Mouse (Mus musculus) kidney, embryonic 16.5 days (tissue): ENCODE measurements around the gene Ccdc22. TPM values are rescaled to one million over a fixed set of nuclear protein-coding genes. Genes with fewer than 3 reads are reported as not detected.
A peak's percentile ranks its signal among the peaks of the same experiment; 100 is the strongest.

Experiments
- ATAC-seq: fragments of 200-750 bp; cut with Nextera tagmentation; 2 replicates; pipeline ENCODE4 v1.8.0; 2017; ENCODE audit warnings: moderate TSS enrichment; ENCODE audit not compliant: low FRiP score, low TSS enrichment
- H3K27ac ChIP-seq: fragments of 300-500 bp; sonication (generic); 2 replicates; pipeline ENCODE4 v1.5.1; 2014; ENCODE audit warnings: low read length
- H3K27me3 ChIP-seq: fragments of 300-500 bp; sonication (generic); 2 replicates; pipeline ENCODE4 v1.6.1; 2014; ENCODE audit warnings: low read length, control low read depth, mixed read lengths; ENCODE audit not compliant: insufficient read depth
- H3K36me3 ChIP-seq: fragments of 300-500 bp; sonication (generic); 2 replicates; pipeline ENCODE4 v1.6.1; 2014; ENCODE audit warnings: low read length, control low read depth, mixed read lengths; ENCODE audit not compliant: insufficient read depth
- H3K4me1 ChIP-seq: fragments of 300-500 bp; sonication (generic); 2 replicates; pipeline ENCODE4 v1.6.1; 2014; ENCODE audit warnings: low read length, control low read depth, mixed read lengths; ENCODE audit not compliant: insufficient read depth
- H3K4me2 ChIP-seq: fragments of 300-500 bp; sonication (generic); replicated peaks from 2 replicates; pipeline ENCODE4 v1.6.1; 2014; ENCODE audit warnings: low read depth, low read length
- H3K4me3 ChIP-seq: fragments of 300-500 bp; sonication (generic); 2 replicates; pipeline ENCODE4 v1.5.1; 2014; ENCODE audit warnings: mild to moderate bottlenecking, low read length
- H3K9ac ChIP-seq: fragments of 300-500 bp; sonication (generic); replicated peaks from 2 replicates; pipeline ENCODE4 v1.6.1; 2014; ENCODE audit warnings: low read length
- H3K9me3 ChIP-seq: fragments of 300-500 bp; sonication (generic); 2 replicates; pipeline ENCODE4 v1.6.1; 2016; ENCODE audit warnings: low read length, control low read depth
- WGBS: fragments of 180-500 bp; shearing (Covaris S2); extraction: QIAGEN DNeasy Blood & Tissue Kit; methylation state at CpG from one replicate; pipeline ENCODE4 v1.1.7; 2014; 5-methylcytosine and 5-hydroxymethylcytosine counted together
- polyA plus RNA-seq: library from polyadenylated mRNA; unstranded; fragments of >200 nt; fragmentation: Nextera tagmentation; extraction: Ambion mirVana; gene quantifications from 2 replicates; pipeline ENCODE4 v1.2.1, GENCODE M21; 2015

Gene Ccdc22
- polyA plus RNA-seq, 1 experiment from 2014 or later: 36.6 TPM

DNA sequence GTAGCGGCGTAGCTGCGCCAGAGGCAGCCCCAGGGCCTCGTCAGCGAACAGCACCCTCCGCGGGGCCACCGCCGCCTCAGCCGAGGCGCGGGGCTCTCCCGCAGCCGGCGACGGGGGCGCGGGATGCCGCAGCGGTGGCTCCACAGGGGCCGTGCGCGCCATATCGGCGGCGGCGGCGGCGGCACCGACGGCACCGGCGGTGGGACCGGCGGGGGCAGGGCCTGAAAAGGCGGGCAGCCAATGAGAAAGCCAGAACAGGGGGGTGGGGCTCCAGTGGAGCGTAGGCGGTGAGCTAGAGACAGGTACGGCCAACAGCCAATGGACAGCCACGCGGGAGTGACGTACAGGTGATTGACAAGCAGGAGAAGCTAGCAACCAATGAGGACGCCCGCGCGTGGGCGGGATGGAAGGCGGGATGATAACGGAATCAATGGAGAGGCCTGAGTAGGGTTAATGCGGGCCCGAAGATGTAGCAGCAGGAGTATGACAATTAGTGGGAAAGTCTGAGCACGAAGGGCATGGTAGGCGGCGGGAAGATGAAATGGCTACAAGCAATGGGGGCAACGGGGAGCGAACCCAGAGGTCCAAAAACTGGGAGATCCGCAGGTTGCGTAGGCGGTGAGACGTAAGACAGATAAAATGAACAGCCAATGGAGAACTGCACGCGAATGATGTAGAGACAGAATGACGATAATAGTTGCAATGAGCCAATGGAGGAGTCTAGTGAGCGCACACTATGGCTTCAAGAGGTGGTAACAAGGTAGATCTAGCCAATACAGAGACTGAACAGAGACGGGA, 31.0 kb downstream of the Ccdc22 start, which contains the start of gene Ppp1r3f:
TSS of gene Ppp1r3f (minus strand) at position 197 of the 798 bp plus-strand sequence.
- H3K9me3 ChIP-seq: no peaks in the 10 kb centered on the region; the same call in 1 of the 2 replicates
- H3K4me2 ChIP-seq: peak within 1 kb of the TSS; percentile 67
- no peaks in the 10 kb centered on the region for H3K27me3 ChIP-seq
- ATAC-seq: peak; percentile 99
- 20% methylated on average over 42 of the region's 65 CpGs for WGBS
- H3K36me3 ChIP-seq: no peaks in the 10 kb centered on the region
- H3K9ac ChIP-seq: peak within 1 kb of the TSS; percentile 82
- peak within 1 kb of the TSS; percentile 61 for H3K4me3 ChIP-seq
- peaks cover 24% of the 10 kb centered on the region for H3K4me1 ChIP-seq
- H3K27ac ChIP-seq: peak within 1 kb of the TSS; percentile 73

- Histone ChIP-seq H3K9me3 (no peaks in the 10 kb centered on the region; the same call in 1 of the 2 replicates), H3K36me3 (no peaks in the 10 kb centered on the region), H3K4me2 (peak within 1 kb of the TSS; percentile 67), H3K9ac (peak within 1 kb of the TSS; percentile 82), H3K4me1 (peaks cover 24% of the 10 kb centered on the region), H3K27ac (peak within 1 kb of the TSS; percentile 73), H3K4me3 (peak within 1 kb of the TSS; percentile 61), H3K27me3 (no peaks in the 10 kb centered on the region)
- 40% methylated on average over 47 of the region's 72 CpGs for WGBS
- peak; percentile 29 for ATAC-seq
Measured at GRCm38 (mm10) chrX:7573176-7574086, 31.9 kb downstream of the Ccdc22 start, which contains the start of gene Foxp3. TSS of gene Foxp3 (plus strand) at chrX:7573644.

- H3K27me3 ChIP-seq: no peaks in the 10 kb centered on the region
- ATAC-seq: no peak
- no peaks in the 10 kb centered on the region; the same call in 1 of the 2 replicates for H3K9me3 ChIP-seq
- H3K27ac ChIP-seq: no peak overlapping the region
- H3K4me2 ChIP-seq: peak overlapping the region; percentile 67
- no peak overlapping the region for H3K4me3 ChIP-seq
- no peak overlapping the region for H3K9ac ChIP-seq
- peaks cover 24% of the 10 kb centered on the region for H3K4me1 ChIP-seq
- 82% methylated on average over 10 of the region's 10 CpGs for WGBS
- H3K36me3 ChIP-seq: no peaks in the 10 kb centered on the region
Measured at GRCm38 (mm10) chrX:7572466-7572865, 32.9 kb downstream of the Ccdc22 start.

DNA sequence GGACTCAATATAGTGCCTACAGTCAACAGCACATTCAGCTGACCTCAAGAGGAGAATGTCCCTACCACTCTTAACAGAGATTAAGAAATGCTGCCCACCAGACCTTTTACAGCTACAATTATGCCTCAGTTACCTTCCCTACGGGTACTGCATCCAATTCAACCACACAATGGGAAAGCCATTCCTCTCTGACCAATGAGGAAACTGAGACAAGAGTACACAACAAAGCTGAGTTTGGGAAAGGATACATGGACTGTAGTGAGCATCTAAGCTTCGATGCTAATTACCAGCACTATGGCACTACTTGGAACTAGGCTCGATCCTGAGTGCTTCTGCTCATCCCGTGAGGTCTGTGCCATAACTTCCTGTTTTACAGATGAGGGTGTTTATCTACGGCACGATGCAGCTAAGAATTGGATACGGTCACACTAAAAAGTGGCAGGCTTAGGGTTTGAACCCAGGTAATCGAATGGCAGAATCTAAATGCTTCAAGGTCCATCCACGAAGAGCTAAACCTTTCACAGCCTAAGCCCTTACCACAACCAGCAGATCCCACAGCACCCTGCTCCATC, 33.7 kb downstream of the Ccdc22 start:
- Histone ChIP-seq H3K36me3 (no peaks in the 10 kb centered on the region), H3K27ac (no peak overlapping the region), H3K9me3 (no peaks in the 10 kb centered on the region; the same call in 1 of the 2 replicates), H3K4me2 (no peak overlapping the region), H3K27me3 (no peaks in the 10 kb centered on the region), H3K4me1 (peaks cover 24% of the 10 kb centered on the region), H3K9ac (no peak overlapping the region), H3K4me3 (no peak overlapping the region)
- no peak for ATAC-seq
- WGBS: 87% methylated on average over 9 of the region's 9 CpGs

DNA sequence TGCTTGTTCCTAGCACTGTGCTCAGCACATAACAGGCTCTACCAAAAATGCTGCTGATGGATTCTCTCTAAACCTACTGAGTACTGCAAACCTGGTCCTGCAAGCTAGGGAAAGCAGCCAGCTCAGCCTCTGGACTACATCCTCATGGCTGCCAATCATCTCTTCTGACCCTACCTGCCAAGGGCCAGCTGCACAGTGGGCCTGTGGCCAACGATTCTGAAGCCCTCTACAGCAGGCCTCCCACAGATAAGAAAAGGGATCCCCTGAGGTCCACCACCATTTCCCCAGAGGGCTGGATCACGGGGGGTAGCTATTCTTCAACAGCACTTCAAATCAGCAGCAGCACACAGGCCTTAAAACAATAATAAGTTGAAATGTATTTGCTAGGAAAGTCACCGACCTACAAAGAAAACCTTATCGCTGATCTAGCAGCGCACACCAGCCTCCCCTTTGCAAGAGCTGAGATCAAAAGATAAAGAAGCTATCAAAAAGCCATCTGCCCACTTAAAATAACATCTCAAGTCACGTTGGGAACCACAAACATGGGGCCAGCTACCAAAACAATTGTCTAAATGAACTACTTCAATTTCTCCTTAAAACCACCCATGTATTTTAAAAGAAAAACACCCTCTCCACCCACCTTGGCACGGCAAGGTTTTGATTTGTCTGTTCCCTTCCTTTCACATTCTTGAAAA, 34.7 kb downstream of the Ccdc22 start:
- Histone ChIP-seq H3K36me3 (no peaks in the 10 kb centered on the region), H3K4me2 (no peak overlapping the region), H3K27me3 (no peaks in the 10 kb centered on the region), H3K9ac (no peak overlapping the region), H3K27ac (no peak overlapping the region), H3K9me3 (no peaks in the 10 kb centered on the region; the same call in 1 of the 2 replicates), H3K4me3 (no peak overlapping the region), H3K4me1 (peaks cover 24% of the 10 kb centered on the region)
- no peak for ATAC-seq
- WGBS: 55% methylated on average over 7 of the region's 7 CpGs

- 75% methylated on average over 9 of the region's 9 CpGs for WGBS
- no peak overlapping the region for H3K27ac ChIP-seq
- no peaks in the 10 kb centered on the region for H3K9me3 ChIP-seq
- H3K4me1 ChIP-seq: peaks cover 15% of the 10 kb centered on the region
- no peak overlapping the region for H3K9ac ChIP-seq
- H3K27me3 ChIP-seq: no peaks in the 10 kb centered on the region
- H3K36me3 ChIP-seq: no peaks in the 10 kb centered on the region
- H3K4me2 ChIP-seq: no peak overlapping the region
- no peak overlapping the region for H3K4me3 ChIP-seq
- ATAC-seq: no peak
Measured at GRCm38 (mm10) chrX:7567491-7567890, 37.8 kb downstream of the Ccdc22 start.

- no peak overlapping the region for H3K4me3 ChIP-seq
- H3K9me3 ChIP-seq: no peaks in the 10 kb centered on the region
- no peak overlapping the region for H3K9ac ChIP-seq
- H3K27me3 ChIP-seq: no peaks in the 10 kb centered on the region
- H3K36me3 ChIP-seq: no peaks in the 10 kb centered on the region
- peaks cover 7% of the 10 kb centered on the region for H3K4me1 ChIP-seq
- H3K27ac ChIP-seq: no peak overlapping the region
- no peak overlapping the region for H3K4me2 ChIP-seq
- ATAC-seq: no peak
- WGBS: 74% methylated on average over 6 of the region's 6 CpGs
Measured at GRCm38 (mm10) chrX:7566352-7566751, 39.0 kb downstream of the Ccdc22 start.

DNA sequence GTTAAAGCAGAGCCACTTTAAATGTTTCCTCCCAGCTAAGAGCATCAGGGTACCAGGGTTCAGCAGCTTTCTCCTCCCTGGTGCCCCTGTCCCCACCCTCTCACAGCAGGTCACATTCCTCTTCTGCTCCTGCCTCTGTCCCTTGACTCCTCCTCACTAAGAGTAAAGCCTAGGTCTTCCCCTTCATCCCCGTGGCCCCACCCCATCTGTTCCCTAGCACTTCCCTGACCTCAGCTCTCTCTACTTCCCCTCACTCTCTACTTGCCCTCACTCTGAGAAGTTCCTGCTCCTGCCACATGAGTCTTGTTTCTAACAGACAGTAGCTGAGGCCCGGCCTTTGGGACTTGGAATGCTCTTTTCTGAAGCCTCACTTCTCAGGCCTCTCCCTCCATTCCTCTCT, 42.2 kb downstream of the Ccdc22 start:
- no peak for ATAC-seq
- WGBS: 27% methylated on average over 2 of the region's 2 CpGs
- H3K4me2 ChIP-seq: no peak overlapping the region
- no peaks in the 10 kb centered on the region for H3K27me3 ChIP-seq
- no peaks in the 10 kb centered on the region for H3K9me3 ChIP-seq
- H3K27ac ChIP-seq: no peak overlapping the region
- H3K9ac ChIP-seq: no peak overlapping the region
- H3K36me3 ChIP-seq: no peaks in the 10 kb centered on the region
- H3K4me1 ChIP-seq: no peaks in the 10 kb centered on the region
- no peak overlapping the region for H3K4me3 ChIP-seq

DNA sequence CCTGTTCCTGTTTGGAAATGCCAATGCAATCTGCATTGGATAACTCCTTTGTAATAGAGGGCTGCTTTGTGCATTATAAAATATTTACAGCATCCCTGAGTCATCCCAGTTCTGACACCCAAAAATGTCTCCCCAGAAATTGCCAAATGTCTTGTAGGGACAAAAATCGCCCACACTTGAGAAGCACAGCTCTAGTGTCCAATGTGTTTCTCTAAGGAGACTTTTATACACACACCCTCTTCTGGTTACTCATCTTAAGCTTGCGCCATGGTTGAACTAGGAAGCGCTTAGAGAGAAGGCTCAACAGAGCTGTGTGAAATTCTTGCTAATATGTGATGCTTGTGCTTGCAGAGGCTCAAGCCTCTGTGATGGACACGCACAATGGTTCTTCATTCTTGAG, 51.8 kb downstream of the Ccdc22 start:
- no peak overlapping the region for H3K4me3 ChIP-seq
- no peak overlapping the region for H3K4me2 ChIP-seq
- no peaks in the 10 kb centered on the region for H3K36me3 ChIP-seq
- no peak overlapping the region for H3K27ac ChIP-seq
- H3K27me3 ChIP-seq: no peaks in the 10 kb centered on the region
- no peaks in the 10 kb centered on the region for H3K9me3 ChIP-seq
- H3K4me1 ChIP-seq: no peaks in the 10 kb centered on the region
- WGBS: 88% methylated on average over 4 of the region's 4 CpGs
- H3K9ac ChIP-seq: no peak overlapping the region
- ATAC-seq: no peak
